ENCODE assay signal across 8 mouse cellular contexts in the genomic region with DNA sequence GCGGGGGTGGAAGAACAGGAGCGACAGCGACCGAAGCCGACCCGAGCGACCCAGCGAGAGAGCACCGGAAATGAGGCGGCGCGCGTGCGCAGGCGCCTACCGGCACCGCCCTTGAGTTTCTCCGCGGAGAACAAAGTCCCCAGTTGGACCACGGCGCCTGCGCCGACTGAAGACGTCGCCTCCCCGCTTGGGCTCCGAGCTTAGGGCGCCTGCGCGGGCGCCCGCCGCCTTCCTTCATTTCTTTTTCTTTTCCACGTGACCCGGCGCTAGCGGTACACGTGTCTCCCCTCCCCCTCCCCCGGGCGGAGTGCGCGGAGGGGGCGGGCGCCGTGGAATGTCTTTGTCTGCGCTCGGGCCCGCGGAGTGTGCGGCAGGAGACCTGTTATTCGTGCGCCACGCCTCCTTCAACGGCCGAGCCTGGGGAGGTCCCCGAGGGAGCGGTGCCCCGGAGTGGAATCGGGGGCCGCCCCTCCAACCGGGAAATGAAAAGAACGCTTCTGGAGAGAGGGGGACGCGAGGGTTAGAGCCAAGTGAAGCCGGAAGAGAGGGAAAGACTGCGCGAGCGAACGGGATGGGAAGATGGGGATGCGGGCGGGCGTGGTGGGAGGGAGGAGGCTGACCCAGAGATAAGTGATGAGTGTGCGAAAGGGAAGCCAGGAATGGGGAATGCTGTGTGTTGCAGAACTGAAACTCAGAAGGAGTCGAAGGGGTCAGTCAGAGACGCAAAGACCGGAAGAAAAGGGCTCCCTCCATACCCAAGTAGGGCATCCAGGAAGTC. TPM values are rescaled to one million over a fixed set of nuclear protein-coding genes. Genes with fewer than 3 reads are reported as not detected.
DNase-seq lines count a peak whose midpoint lies in the region; ATAC-seq lines count a peak whose summit lies in the region.

A gene (minus strand): TSS at position 72 of the 778 bp plus-strand sequence.

- under 1% methylated on average over 71 of the region's 76 CpGs for WGBS in hindbrain, embryonic 15.5 days

- H3K9ac ChIP-seq in hindbrain, embryonic 15.5 days, result peak within 1 kb of the TSS; percentile 96

- H3K4me1 ChIP-seq in hindbrain, embryonic 15.5 days (replicated peaks), result peaks cover 35% of the 10 kb centered on the region

- H3K4me3 ChIP-seq in hindbrain, embryonic 15.5 days, result peak within 1 kb of the TSS; percentile 99

- H3K36me3 ChIP-seq in hindbrain, embryonic 15.5 days, result no peaks in the 10 kb centered on the region

- peak within 1 kb of the TSS; percentile 99 for H3K27ac ChIP-seq in hindbrain, embryonic 15.5 days (replicated peaks)

- H3K4me2 ChIP-seq in hindbrain, embryonic 15.5 days, result peak within 1 kb of the TSS; percentile 59

- peak; percentile 94 for ATAC-seq in hindbrain, embryonic 15.5 days (ENCODE audit: low FRiP score, low read depth)

- DNase-seq in T-cell, adult 2 months (ENCODE audit: low spot score), result peak; percentile 99
- peak; percentile 94 to 97 for DNase-seq in cerebellum, postnatal 36 days
- peak; percentile 93 to 95 for DNase-seq in frontal cortex, postnatal 36 days (ENCODE audit: low spot score in 2 of 2)
- DNase-seq in left cerebral cortex, adult 11 months (ENCODE audit: low spot score), result peak; percentile 92
- peak; percentile 98 for DNase-seq in lung, postnatal 4 days
- peak; percentile 98 for DNase-seq in retina, postnatal 7 days (ENCODE audit: low read depth, low spot score)
- DNase-seq in urinary bladder, adult 2 months (ENCODE audit: low spot score), result peak; percentile 93

- no peaks in the 10 kb centered on the region for H3K9me3 ChIP-seq in hindbrain, embryonic 15.5 days

- H3K27me3 ChIP-seq in hindbrain, embryonic 15.5 days, result no peaks in the 10 kb centered on the region

RNA-seq across cellular contexts. Expression of the gene that starts here (rescaled TPM):
- polyA plus RNA-seq in hindbrain, embryonic 15.5 days (2015; fragmentation: Nextera tagmentation; extraction: Ambion mirVana), result 121 and 122 TPM in 2 replicates
- 21.7 and 39.0 TPM in 2 replicates for polyA plus RNA-seq in urinary bladder, adult 2 months (2012; rRNA removed)

Comparison
In these comparisons a context has a peak if more than half of its experiments do, and no peak if none do; other contexts are left out.
1. Peak in every context shown above with its lines: DNase-seq, ATAC-seq, H3K4me3 ChIP-seq and H3K27ac ChIP-seq.